Mouse (Mus musculus): ENCODE data around the gene Vat1l.

Vat1l gene

GRCm38 (mm10) chr8:114205221-114205901, at the start of gene Vat1l:
Gene Vat1l, plus strand, starts transcription at chr8:114205612.
- no peak for DNase-seq (ENCODE audit: low spot score in 2 of 2)

DNA sequence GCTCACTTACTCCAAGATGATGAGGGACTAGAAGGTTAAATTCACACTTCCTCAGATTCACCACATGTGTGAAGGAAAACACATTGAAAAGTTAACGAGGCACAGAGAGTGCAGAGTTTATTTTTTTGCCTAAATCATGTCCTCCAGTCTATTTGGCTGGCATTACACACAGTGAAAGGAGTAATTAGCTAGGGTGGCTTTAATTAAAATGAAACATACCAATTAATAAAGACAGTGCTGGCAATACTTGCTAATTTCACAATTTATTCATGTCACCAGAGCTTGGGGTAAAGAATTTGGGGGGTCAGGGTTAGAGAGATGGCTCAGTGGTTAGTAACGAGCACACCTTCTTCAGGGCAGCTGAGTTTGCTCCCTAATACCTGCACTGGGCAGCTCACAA, 46.8 kb upstream of the Vat1l start:
- DNase-seq (ENCODE audit: low spot score in 2 of 2) = no peak

GRCm38 (mm10) chr8:114159666-114160065, 45.7 kb upstream of the Vat1l start:
- DNase-seq (ENCODE audit: low spot score in 2 of 2) = no peak

DNA sequence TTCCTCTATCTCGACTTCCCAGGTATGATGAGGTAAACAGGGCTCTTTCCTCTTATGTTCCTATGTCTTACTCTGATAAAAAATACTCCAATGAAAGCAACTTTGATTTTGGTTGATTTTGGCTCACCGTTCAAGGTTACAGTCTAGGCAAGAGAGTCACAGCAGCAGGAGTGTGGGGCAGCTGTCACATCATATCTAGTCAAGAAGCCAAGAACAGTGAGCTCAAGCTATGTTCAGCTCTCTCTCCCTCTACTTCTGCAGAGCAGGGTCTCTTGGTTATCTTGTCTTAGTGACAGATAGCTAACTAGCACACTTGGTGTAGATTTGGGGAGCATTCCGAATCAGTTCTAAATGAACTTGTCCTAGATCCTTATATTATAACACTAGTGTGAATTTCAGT, 41.5 kb upstream of the Vat1l start:
- no peak for DNase-seq (ENCODE audit: low spot score in 2 of 2)

- no peak for DNase-seq (ENCODE audit: low spot score in 2 of 2)
Observed at GRCm38 (mm10) chr8:114164444-114165096, 40.8 kb upstream of the Vat1l start.

GRCm38 (mm10) chr8:114165741-114166140, 39.7 kb upstream of the Vat1l start:
- DNase-seq (ENCODE audit: low spot score in 2 of 2) = no peak

DNA sequence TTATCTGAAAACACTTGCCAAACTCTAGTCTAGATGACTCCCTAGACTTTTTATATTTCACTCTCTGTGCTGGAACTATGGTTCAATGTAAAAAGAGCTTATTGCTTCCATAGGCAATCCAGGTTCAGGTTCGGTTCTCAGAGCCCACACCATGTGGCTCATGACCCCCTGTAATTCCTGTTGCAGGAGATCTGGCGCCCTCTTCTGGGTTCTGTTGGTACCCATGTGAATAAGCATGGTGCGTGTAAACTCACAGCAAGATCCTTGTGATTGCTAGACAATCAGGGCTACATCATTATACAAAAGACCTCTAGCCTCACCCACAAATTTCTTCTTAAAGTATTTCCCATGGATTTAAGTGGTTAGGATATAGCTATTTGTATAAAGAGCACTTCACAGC, 28.7 kb upstream of the Vat1l start:
- no peak for DNase-seq (ENCODE audit: low spot score in 2 of 2)

- no peak for DNase-seq (ENCODE audit: low spot score in 2 of 2)
Observed at GRCm38 (mm10) chr8:114193334-114193733, 12.1 kb upstream of the Vat1l start.

GRCm38 (mm10) chr8:114198990-114199389, 6.4 kb upstream of the Vat1l start:
- DNase-seq (ENCODE audit: low spot score in 2 of 2) = no peak

GRCm38 (mm10) chr8:114206421-114206983, 1.1 kb downstream of the Vat1l start:
- no peak for DNase-seq (ENCODE audit: low spot score in 2 of 2)

DNA sequence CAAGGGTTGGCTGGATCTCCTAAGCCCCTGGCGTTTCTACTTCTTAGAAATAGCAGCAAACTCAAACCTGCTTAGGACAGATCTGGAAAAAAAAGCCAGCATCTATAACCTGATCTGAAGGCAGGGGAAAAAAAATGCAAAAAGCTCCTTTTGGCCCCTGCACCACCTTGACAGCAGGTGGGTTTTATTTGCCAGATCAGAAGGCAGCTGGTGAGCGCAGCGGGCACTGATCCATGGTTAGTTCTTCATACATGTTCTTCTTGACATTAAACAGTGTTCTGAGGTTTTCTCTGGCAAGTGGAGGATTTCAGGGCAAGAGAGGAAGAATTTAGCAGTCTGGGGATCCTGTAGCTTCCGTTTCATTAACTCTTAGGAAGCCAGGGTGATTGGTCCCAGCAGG, 1.6 kb downstream of the Vat1l start:
- no peak for DNase-seq (ENCODE audit: low spot score in 2 of 2)

DNA sequence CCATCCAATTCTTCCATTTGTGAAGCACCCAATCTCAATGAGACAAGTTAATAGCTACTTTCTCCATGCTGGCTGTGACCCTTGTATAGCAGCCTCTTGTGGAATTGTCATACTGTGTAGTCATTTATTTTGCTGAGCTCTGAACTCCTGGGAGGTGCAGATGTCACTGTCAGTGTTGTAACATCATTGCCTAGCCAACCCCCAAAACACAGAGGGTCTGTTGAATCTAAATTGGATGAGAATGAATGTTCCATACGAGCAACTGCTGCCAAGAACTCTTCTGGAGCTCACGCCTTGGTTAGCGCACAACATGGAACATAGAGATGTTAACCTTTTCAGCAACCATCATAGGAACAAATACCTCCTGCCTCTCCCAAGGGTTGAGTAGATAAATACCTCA, 15.4 kb downstream of the Vat1l start:
- no peak for DNase-seq (ENCODE audit: low spot score in 2 of 2)

GRCm38 (mm10) chr8:114222001-114222400, 16.6 kb downstream of the Vat1l start:
- DNase-seq (ENCODE audit: low spot score in 2 of 2) = no peak

DNA sequence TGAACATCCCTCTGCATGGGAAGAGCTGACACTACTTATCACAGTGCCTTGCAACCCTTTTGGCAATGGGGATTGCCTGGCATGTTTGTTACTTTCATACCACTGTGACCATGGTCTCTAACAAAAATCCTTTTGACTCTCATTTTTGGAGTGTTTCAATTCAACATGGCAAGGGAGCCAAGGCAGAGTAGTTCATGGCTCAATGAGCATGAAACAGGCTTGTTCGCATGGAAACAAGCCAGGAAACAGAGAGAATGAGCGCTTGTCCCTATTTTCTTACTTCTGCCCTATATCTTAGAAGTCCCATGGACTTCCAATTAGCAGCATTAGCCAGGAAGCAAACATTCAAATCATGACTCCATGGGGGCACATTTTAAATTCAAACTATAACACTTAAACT, 18.6 kb downstream of the Vat1l start:
- no peak for DNase-seq (ENCODE audit: low spot score in 2 of 2)

DNA sequence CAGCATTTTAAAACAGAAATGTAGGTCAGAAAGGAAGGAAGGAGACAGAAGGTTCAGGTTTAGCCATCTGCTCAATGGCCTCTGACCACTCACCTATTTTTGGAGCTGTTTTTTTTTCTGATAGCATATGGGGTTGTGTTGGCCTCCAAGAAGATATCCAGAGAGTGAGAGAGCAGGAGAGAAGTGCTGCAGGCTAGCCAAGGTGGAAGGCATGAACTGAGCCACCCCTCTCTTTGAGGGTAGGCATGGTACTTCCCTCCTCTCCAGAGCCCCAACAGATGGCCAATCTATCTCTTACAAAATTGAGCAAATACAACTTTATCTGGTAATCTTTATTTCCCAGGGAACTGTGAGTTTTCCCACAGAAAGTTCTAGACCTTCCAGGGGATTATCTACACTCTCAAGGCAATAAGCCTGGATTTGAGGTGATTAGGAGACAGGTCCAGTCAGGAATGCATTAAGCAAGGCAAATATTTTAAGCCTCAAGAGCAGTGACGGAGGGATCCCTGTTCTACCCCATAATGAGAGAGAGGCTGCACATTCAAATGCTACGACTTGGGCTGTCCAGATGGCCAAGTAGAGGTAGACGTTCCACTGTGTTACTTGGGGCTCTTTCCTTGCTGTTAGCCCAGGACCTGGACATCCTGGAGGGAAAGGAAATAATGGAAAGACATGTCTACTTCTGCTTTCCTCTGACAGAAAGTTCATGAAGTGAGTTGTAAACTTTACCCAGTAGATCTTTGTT, 46.1 kb downstream of the Vat1l start:
- no peak for DNase-seq (ENCODE audit: low spot score in 2 of 2)

DNA sequence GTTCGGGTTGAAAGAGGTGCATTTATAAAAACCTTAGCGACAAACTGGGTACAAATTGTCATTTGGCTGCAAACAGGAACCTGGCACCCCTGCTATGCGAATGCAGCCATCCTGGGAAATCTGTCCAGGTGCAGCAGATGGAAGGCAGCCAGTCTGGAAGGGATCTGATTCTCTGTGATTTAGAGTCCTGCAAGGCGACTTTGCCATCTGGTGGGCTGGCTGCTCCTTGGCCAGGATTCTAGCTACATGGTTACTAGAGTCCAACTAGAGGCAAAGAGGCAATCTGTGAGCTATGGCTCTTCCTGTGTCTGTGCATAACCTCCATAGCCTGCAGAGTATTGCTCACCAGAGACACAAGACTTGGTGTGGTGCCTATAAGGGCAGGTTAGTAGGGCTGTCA, 53.3 kb downstream of the Vat1l start:
- DNase-seq (ENCODE audit: low spot score in 2 of 2) = no peak

DNA sequence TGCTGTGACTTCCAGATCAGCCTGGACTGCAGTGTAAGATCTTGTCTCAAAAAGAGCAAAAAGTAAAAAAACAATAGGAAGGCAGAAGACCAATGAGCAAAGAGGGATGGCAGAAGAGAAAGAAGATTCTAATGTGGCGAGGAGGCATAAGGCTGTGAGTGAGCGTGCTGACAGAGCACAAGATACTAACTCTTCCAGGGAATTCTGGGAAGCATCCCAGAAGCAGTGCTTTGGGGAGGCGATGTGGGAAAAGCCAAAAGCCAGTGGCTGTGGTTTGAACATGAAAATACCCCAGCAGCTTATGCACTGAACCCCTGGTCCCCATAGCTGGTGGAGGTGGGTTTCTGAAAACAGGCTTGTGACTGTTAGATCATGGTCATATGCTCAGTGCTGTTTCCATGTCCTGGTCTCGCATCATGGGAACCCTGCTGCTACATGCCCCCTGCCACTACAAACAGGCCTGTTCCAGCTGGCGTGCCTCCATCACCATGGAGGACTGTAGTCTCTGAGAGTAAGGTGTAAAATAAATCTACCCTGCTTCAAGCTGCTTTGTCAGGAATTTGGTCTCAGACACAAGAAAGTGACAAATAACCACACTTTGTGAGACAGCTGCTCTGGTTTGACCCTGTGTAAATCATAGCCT, 54.4 kb downstream of the Vat1l start:
- DNase-seq (ENCODE audit: low spot score in 2 of 2) = no peak

GRCm38 (mm10) chr8:114262331-114262730, 56.9 kb downstream of the Vat1l start:
- no peak for DNase-seq (ENCODE audit: low spot score in 2 of 2)

- no peak for DNase-seq (ENCODE audit: low spot score in 2 of 2)
Observed at GRCm38 (mm10) chr8:114274558-114274957, 69.1 kb downstream of the Vat1l start.

GRCm38 (mm10) chr8:114281101-114281500, 75.7 kb downstream of the Vat1l start:
- DNase-seq (ENCODE audit: low spot score in 2 of 2) = no peak

DNA sequence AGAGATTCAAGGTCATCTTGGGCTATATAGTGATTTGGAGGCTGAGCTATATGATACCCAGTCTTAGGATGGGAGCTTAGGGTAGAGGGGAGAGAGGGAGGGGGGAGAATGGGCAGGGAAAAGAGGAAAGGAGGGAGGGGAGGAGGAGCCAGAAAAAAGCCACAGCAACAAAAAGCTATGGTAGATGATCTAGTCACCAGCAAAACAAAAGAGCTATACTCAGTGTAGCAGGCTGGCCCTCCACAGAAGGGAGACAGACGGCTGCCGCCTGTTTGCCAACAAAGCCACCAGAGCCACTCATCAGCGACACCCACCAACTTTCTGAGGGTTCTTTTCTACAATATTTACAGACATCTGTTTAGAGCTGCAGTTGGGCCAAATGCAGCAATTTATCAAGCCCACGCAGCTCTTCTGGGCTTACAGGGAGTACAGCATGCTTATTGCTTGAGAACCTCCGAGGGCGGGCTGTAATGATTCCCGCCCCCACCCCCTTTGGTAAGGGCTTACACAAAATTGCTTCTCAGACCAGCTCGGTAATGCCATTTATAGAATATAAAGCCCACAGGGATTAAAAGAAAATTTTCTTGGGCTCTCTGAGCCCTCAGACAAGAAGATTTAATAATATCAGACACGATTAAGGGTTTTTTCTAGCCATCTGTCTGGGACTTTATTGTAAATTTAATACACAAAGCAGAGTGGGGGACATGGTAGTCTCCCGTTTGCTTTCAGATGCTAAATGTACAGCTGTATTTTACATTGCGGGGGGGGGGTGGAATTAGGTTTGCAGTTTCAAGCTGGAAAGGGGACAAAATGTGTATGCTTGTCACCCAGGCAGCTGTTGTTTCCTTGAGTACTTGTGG, 89.7 kb downstream of the Vat1l start:
- no peak for DNase-seq (ENCODE audit: low spot score in 2 of 2)

All from urinary bladder, adult 18-20 months (tissue).